Mouse (Mus musculus) neural tube, embryonic 15.5 days (tissue): Measurements from ENCODE around the gene Zfp385c. TPM values are rescaled to one million over a fixed set of nuclear protein-coding genes. Genes with fewer than 3 reads are reported as not detected.
"Not testable (repeated sequence)": the region's sequence is repeated elsewhere in the genome, so short reads cannot be mapped to it uniquely, and the experiment has no call there.

Source experiments
- ATAC-seq: fragments of 200-750 bp; cut with Nextera tagmentation; 2 replicates; pipeline ENCODE4 v1.8.0; 2017; ENCODE audit warnings: mild to moderate bottlenecking, moderate TSS enrichment, moderate library complexity; ENCODE audit not compliant: low FRiP score
- H3K27ac ChIP-seq: fragments of 300-500 bp; sonication (generic); replicated peaks from 2 replicates; pipeline ENCODE4 v1.5.1; 2015; ENCODE audit warnings: mild to moderate bottlenecking, inconsistent platforms
- H3K27me3 ChIP-seq: fragments of 300-500 bp; sonication (generic); replicated peaks from 2 replicates; pipeline ENCODE4 v1.6.1; 2015; ENCODE audit warnings: inconsistent platforms
- H3K36me3 ChIP-seq: fragments of 300-500 bp; sonication (generic); 2 replicates; pipeline ENCODE4 v1.6.1; 2015; ENCODE audit warnings: inconsistent platforms
- H3K4me1 ChIP-seq: fragments of 300-500 bp; sonication (generic); 2 replicates; pipeline ENCODE4 v1.6.1; 2015; ENCODE audit warnings: inconsistent platforms
- H3K4me2 ChIP-seq: fragments of 300-500 bp; sonication (generic); 2 replicates; pipeline ENCODE4 v1.6.1; 2015; ENCODE audit warnings: inconsistent platforms, mild to moderate bottlenecking, moderate library complexity
- H3K4me3 ChIP-seq: fragments of 300-500 bp; sonication (generic); replicated peaks from 2 replicates; pipeline ENCODE4 v1.5.1; 2015; ENCODE audit warnings: mild to moderate bottlenecking, inconsistent platforms
- H3K9ac ChIP-seq: fragments of 300-500 bp; sonication (generic); replicated peaks from 2 replicates; pipeline ENCODE4 v1.6.1; 2015; ENCODE audit warnings: mild to moderate bottlenecking, inconsistent platforms
- H3K9me3 ChIP-seq: fragments of 300-500 bp; sonication (generic); replicated peaks from 2 replicates; pipeline ENCODE4 v1.6.1; 2016; ENCODE audit warnings: inconsistent platforms
- WGBS: fragments of 180-500 bp; shearing (Covaris S2); methylation state at CpG from one replicate; pipeline ENCODE4 v1.1.7; 2015; ENCODE audit warnings: mixed read lengths; 5-methylcytosine and 5-hydroxymethylcytosine counted together
- polyA plus RNA-seq: library from polyadenylated mRNA; unstranded; fragments of >200 nt; fragmentation: Nextera tagmentation; extraction: Ambion mirVana; gene quantifications from 2 replicates; pipeline ENCODE4 v1.2.1, GENCODE M21; 2015

Zfp385c gene
- polyA plus RNA-seq, 1 experiment from 2014 or later, result 0.77 TPM

DNA sequence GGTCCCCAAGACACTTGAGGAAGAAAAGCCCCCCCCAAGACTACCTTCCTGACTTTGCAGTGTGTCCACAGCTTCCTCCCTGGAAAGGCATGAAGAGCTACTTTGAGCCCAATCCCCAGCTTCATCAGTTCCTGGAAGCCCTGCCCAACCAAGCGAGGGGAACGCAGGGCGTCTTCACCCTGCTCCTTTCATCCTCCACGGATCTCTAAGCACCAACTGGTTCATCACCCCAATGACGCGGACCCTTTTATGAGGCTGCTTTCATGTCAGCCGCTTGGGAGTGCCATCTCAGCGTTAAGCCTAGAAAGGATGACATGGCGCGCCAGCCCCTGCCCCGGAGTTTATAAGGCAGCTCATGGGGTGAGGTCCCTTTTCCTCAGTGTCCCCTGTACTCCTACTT lies 72.3 kb downstream of the Zfp385c start, which contains the start of gene Dnajc7:
Dnajc7 (minus strand) TSS at position 187 of the 400 bp plus-strand sequence.
- H3K27ac ChIP-seq, result peak within 1 kb of the TSS; percentile 97
- 3% methylated on average over 11 of the region's 11 CpGs for WGBS
- H3K9me3 ChIP-seq, result no peaks in the 10 kb centered on the region
- no peaks in the 10 kb centered on the region for H3K27me3 ChIP-seq
- H3K36me3 ChIP-seq, result peaks cover 8% of the 10 kb centered on the region
- H3K4me2 ChIP-seq, result peak within 1 kb of the TSS; percentile 87
- peaks cover 50% of the 10 kb centered on the region for H3K4me1 ChIP-seq
- H3K9ac ChIP-seq, result peak within 1 kb of the TSS; percentile 94
- H3K4me3 ChIP-seq, result peak within 1 kb of the TSS; percentile 88
- ATAC-seq, result no peak; the same call in 1 of the 2 replicates

DNA sequence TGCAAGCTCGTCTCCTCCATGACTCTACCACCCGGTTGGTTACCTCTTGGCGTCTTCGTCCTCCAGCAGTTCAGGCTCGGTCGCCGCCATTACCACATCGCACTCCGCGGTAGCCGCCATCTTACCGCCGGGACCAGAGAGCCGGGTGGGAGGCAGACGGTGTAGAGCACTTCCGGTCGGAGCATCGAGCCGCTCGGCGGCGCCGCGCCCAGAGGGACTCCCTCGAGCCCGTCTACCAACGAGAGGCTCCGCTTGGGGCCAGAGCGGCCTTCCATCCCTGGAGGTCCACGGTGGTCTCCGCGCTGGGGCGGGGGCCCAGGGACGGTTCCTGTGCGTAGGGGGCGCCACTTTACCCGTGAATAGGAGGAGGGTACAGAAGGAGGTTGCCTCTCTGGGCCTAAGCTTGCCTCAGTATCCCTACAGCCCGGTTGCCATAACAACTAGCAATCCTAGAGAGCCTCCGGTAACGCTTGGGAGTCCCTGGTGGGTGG lies 72.7 kb downstream of the Zfp385c start:
- H3K36me3 ChIP-seq, result peaks cover 3% of the 10 kb centered on the region; the same call in 1 of the 2 replicates
- 0% methylated on average over 39 of the region's 40 CpGs for WGBS
- H3K27ac ChIP-seq, result peak overlapping the region; percentile 97
- peak overlapping the region; percentile 88 for H3K4me3 ChIP-seq
- no peaks in the 10 kb centered on the region for H3K9me3 ChIP-seq
- H3K4me1 ChIP-seq, result peaks cover 46% of the 10 kb centered on the region
- peak; percentile 96 for ATAC-seq
- peak overlapping the region; percentile 94 for H3K9ac ChIP-seq
- H3K4me2 ChIP-seq, result peak overlapping the region; percentile 87
- H3K27me3 ChIP-seq, result no peaks in the 10 kb centered on the region

DNA sequence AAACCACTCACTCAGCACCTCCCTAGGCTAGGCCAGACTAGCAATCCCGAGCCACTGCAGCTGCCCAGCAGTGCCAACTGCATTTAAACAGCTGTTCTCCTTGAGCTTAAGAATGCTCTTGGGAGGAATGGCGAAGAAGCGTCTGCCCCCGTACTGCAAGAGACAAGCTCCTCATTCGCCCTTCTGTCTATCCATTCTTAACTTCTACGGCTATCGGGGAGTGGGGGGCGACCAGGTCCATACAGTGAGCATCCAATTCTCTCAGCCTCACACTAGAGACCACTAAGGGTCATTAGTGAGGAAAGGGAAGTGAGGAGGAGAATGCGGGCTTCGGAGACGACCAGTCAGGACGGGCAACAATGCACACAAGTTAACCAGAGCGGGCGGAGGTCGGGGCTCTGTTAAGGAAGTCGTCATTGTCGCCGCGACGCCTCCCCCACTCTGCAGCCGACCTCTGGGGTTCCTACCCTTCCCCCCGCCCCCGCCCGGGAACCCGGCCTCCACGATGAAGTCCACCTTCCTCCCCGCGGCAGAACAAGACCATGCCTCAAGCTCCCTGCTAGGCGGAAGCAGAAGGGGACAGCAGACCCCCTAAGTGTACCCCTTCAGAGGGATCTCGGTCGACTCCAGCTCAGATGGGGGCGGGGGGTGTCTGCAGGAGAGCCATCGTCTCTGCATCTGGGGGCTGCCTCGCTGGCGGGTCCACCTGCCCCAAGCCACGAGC lies 73.3 kb downstream of the Zfp385c start, which contains the start of gene Nkiras2:
Nkiras2 (plus strand) TSS at position 484 of the 724 bp plus-strand sequence.
- peaks cover 39% of the 10 kb centered on the region for H3K4me1 ChIP-seq
- H3K27ac ChIP-seq, result peak within 1 kb of the TSS; percentile 97
- no peaks in the 10 kb centered on the region for H3K36me3 ChIP-seq
- peak within 1 kb of the TSS; percentile 94 for H3K9ac ChIP-seq
- H3K4me2 ChIP-seq, result peak within 1 kb of the TSS; percentile 87
- under 1% methylated on average over 36 of the region's 36 CpGs for WGBS
- peak; percentile 60 for ATAC-seq
- H3K9me3 ChIP-seq, result no peaks in the 10 kb centered on the region
- peak within 1 kb of the TSS; percentile 88 for H3K4me3 ChIP-seq
- H3K27me3 ChIP-seq, result no peaks in the 10 kb centered on the region

DNA sequence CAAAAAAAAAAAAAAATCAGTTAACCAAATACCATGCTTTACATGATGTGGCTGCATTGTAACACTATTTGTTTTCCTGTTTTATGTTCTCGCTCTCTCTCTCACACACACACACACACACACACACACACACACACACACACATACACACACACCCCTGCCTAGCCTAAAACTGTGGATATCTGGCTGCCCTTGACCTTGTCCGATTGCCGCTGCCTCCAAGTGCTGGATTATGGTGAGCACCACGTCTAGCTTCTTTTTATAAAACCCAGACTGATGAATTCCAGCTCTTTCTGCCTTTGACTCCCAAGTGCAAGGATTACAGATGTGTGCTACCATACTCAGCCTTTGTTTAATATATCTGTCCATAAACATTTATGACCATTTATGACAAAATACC lies 74.8 kb downstream of the Zfp385c start:
- Histone ChIP-seq H3K4me1 (peaks cover 34% of the 10 kb centered on the region), H3K36me3 (no peaks in the 10 kb centered on the region), H3K4me2 (peak overlapping the region; percentile 87), H3K9ac (no peak overlapping the region), H3K27ac (no peak overlapping the region), H3K4me3 (peak overlapping the region; percentile 88; the same call in 1 of the 2 replicates), H3K9me3 (no peaks in the 10 kb centered on the region), H3K27me3 (no peaks in the 10 kb centered on the region)
- WGBS, result 88% methylated on average over 4 of the region's 4 CpGs
- ATAC-seq, result no peak

DNA sequence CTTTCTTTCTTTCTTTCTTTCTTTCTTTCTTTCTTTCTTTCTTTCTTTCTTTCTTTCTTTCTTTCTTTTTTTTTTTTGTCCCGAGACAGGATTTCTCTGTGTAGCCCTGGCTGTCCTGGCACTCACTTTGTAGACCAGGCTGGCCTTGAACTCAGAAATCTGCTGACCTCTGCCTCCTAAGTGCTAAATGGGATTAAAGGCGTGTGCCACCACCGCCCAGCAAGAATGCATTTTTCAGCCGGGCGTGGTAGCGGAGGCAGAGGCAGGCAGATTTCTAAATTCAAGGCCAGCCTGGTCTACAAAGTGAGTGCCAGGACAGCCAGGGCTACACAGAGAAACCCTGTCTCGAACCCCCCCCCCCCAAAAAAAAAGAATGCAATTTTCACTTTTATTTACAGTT lies 75.4 kb downstream of the Zfp385c start:
- H3K4me2 ChIP-seq, H3K27me3 ChIP-seq, H3K4me3 ChIP-seq, ATAC-seq, H3K9ac ChIP-seq, H3K9me3 ChIP-seq, H3K27ac ChIP-seq, H3K36me3 ChIP-seq: not testable (repeated sequence)
- H3K4me1 ChIP-seq, result peaks cover 34% of the 10 kb centered on the region
- 96% methylated on average over 7 of the region's 7 CpGs for WGBS

DNA sequence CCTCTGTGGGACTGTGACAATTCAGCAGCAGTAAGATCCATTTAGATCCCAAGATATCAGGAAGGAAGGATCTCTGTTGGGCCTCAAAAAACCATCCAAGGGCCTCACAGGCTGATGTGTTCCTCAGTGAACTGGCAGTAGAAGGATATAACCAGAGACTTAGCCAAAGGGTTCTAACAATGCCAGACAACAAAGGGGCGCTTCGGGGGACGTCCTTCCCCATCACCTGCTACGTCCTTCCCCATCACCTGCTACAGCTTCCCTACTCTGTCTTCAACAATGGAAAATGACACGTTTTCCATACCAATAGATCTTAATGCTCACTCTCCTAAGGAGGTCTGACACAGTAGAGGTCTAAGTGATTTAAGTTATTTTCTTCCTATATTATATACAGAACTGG lies 75.9 kb downstream of the Zfp385c start:
- Histone ChIP-seq H3K9me3 (no peaks in the 10 kb centered on the region), H3K27ac (no peak overlapping the region), H3K27me3 (no peaks in the 10 kb centered on the region), H3K4me1 (peaks cover 34% of the 10 kb centered on the region), H3K4me3 (no peak overlapping the region), H3K9ac (no peak overlapping the region), H3K36me3 (no peaks in the 10 kb centered on the region), H3K4me2 (no peak overlapping the region)
- ATAC-seq, result no peak
- WGBS, result 87% methylated on average over 5 of the region's 5 CpGs

DNA sequence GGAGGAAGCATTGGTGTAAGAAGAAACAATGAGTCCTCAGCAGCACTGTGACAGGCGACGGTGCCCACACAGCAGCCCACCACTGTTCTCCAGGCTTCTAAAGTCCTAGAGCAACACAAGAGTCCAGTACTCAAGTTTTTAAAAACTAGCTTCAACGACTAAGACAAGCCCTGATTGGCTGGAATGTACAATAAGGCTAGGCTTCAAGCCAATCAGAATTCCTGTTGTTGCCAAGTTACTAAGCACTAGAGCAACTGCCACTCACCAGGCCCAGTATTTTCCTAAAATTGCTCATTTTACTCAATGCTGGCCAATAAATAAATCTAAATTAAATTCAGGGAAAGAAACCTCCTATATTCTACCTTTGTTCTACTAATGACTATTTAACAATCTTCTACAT lies 79.0 kb downstream of the Zfp385c start:
- H3K27me3 ChIP-seq, result no peaks in the 10 kb centered on the region
- H3K4me2 ChIP-seq, result no peak overlapping the region
- WGBS, result 93% methylated on average over 3 of the region's 3 CpGs
- no peaks in the 10 kb centered on the region for H3K9me3 ChIP-seq
- H3K36me3 ChIP-seq, result no peaks in the 10 kb centered on the region
- no peak overlapping the region for H3K9ac ChIP-seq
- peaks cover 42% of the 10 kb centered on the region for H3K4me1 ChIP-seq
- no peak for ATAC-seq
- no peak overlapping the region for H3K4me3 ChIP-seq
- no peak overlapping the region for H3K27ac ChIP-seq

DNA sequence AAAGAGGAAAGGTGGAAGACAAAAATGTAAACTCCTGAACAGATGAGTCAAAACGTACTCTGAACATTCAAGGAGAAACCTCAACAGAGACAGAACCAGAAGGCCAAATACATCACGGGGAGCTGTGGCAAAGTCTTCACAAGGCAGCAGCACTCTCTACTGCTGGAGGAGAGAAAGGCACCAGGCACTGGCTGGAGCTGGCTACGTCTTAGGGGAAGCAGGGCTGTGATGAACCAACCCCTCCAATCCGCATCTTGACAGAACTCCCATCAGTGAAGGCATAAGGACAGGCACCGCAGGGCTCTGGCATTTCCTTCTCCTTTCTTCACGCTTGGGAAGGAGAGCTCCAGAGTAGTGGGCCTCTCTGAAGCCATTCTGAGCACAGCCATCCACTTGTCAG lies 80.6 kb downstream of the Zfp385c start:
- ATAC-seq, result no peak
- H3K27ac ChIP-seq, result no peak overlapping the region
- no peak overlapping the region for H3K4me2 ChIP-seq
- no peaks in the 10 kb centered on the region for H3K9me3 ChIP-seq
- H3K27me3 ChIP-seq, result no peaks in the 10 kb centered on the region
- H3K4me1 ChIP-seq, result peaks cover 40% of the 10 kb centered on the region
- no peaks in the 10 kb centered on the region for H3K36me3 ChIP-seq
- no peak overlapping the region for H3K9ac ChIP-seq
- no peak overlapping the region for H3K4me3 ChIP-seq
- 88% methylated on average over 6 of the region's 6 CpGs for WGBS

DNA sequence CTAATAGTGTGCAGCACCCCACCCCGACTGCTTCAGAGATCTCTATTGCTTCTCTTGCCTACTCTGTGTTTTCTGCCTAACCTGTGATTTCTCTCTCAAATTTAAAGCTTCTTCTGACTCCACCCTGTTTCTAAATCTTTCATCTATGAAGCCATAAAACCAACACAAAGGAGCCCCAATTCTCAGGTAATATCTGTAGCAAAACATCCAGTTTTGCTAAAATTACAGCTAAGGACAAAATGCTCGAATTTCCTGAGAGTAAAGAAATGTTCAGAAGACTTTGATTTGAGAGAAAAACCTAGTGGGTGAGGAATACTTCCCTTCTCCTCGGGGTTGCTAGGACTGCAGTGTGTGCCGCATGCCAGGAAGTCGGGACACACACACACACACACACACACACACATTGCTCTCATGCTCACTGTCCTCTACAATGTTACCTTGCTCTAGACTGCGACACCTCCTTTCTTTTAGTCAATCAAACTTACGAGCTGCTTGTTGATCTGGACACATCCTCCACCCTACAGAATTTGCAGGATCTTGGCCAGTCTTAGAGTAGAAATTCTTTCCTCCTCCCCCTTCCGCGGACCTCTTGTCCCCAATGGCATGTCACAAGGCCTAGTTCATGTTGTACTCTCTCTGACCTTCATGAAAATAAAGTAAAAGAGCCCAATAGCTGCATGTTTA lies 82.1 kb downstream of the Zfp385c start:
- Histone ChIP-seq H3K27me3 (no peaks in the 10 kb centered on the region), H3K36me3 (no peaks in the 10 kb centered on the region), H3K9ac (no peak overlapping the region), H3K27ac (peak overlapping the region; percentile 73), H3K4me3 (no peak overlapping the region), H3K4me1 (peaks cover 44% of the 10 kb centered on the region), H3K4me2 (no peak overlapping the region), H3K9me3 (no peaks in the 10 kb centered on the region)
- ATAC-seq, result no peak
- 77% methylated on average over 9 of the region's 9 CpGs for WGBS

DNA sequence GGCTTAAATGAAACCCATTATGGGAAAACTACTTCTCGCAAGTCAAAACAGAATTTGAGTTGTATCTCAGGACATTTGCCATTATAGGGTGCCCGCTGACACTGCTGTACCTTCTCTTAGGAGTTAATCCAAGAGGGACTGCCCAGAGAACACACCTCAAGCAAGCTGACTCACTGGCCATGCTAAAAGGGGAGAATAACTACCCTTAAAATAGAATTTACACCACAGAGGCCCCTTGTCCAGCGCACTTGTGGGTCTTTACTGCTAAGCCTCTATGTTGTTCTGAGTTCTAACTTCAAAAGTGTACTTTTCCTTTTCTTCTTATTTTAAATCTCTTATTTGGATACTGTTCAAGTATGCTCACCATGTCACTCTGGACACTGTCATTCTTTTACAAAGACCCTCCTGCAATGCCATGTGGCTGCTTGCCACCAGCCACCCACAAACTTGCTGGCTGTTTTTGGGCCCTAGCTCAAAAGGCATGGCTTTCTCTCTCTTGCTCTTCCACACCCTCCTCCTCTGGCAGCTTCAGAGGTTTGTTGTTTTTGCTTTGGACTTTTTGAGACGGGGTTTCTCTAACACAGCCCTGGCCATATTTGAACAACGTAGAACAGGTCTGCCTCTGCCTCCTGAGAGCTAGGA lies 82.8 kb downstream of the Zfp385c start:
- Histone ChIP-seq H3K27ac (peak overlapping the region; percentile 73), H3K27me3 (no peaks in the 10 kb centered on the region), H3K9me3 (no peaks in the 10 kb centered on the region), H3K4me2 (no peak overlapping the region), H3K36me3 (no peaks in the 10 kb centered on the region), H3K9ac (no peak overlapping the region), H3K4me3 (no peak overlapping the region), H3K4me1 (peaks cover 47% of the 10 kb centered on the region)
- 84% methylated on average over 5 of the region's 5 CpGs for WGBS
- ATAC-seq, result no peak

DNA sequence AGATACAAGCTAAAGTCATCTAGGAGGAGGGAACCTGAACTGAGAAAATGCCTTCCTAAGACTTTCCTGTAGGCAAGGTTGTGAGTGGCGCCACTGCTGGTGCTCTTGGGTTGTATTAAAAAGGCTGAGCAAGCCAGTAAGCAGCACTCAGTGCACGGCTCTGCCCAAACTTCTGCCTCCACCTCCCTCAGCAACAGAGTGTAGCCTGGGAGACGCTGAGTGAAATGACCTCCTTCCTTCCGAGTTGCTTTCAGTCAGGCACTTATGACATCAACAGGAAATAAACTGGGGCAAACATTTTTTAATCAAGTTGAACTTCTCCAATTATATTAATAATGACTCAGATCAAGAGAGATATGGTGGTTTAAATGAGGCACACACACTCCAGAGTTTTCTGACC lies 83.5 kb downstream of the Zfp385c start:
- Histone ChIP-seq H3K36me3 (no peaks in the 10 kb centered on the region), H3K27me3 (no peaks in the 10 kb centered on the region), H3K9me3 (no peaks in the 10 kb centered on the region), H3K4me2 (no peak overlapping the region), H3K4me3 (no peak overlapping the region), H3K27ac (peak overlapping the region; percentile 73; the same call in 1 of the 2 replicates), H3K4me1 (peaks cover 54% of the 10 kb centered on the region), H3K9ac (no peak overlapping the region)
- 80% methylated on average over 4 of the region's 4 CpGs for WGBS
- no peak for ATAC-seq
